15 mouse cellular contexts compared by ENCODE assay signal in the genomic region with DNA sequence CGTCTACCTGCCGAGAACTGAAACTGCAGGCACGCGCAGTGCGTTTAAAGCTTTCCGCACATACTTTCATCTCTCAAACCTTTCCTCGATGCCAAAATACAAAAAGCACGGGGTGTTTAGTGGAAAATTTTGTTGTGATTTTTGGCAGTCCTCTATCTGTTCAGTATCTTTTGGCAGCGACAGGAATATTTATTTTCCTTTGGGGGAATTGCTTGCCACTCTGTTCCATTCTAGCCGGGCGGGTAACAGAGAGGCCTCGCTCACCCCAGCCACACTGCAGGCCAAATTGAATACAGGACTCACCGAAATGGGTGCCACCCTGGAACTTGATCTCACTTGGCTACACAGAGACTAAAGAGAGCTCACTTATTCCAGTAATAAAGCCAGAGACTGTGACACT.
DNase-seq lines count a peak whose midpoint lies in the region; ATAC-seq and TF ChIP-seq lines count a peak whose summit lies in the region.
"Had no signal": no experiment of that assay in that cellular context is flagged by ENCODE, and none has a peak within 500 bp of the region (broad histone marks: within the 10 kb centered on the region; RNA-seq: fewer than 3 reads in every experiment).

No protein-coding gene starts in this region.

- no peak overlapping the region for H3K9ac ChIP-seq in forebrain, embryonic 11.5 days (ENCODE audit: low read length)
- no peak overlapping the region for H3K9ac ChIP-seq in forebrain, postnatal 0 days
- no peak overlapping the region for H3K9ac ChIP-seq in heart, embryonic 16.5 days (ENCODE audit: low read length)
- H3K9ac ChIP-seq: forebrain, embryonic 15.5 days; liver, embryonic 13.5 days had no signal

- 76% methylated on average over 13 of the region's 13 CpGs for WGBS in forebrain, embryonic 11.5 days
- 50% methylated on average over 13 of the region's 13 CpGs for WGBS in forebrain, postnatal 0 days
- WGBS in heart, embryonic 16.5 days, result 41% methylated on average over 13 of the region's 13 CpGs

- H3K9me3 ChIP-seq in forebrain, embryonic 11.5 days (ENCODE audit: control insufficient read depth, low read length), result no peaks in the 10 kb centered on the region
- no peaks in the 10 kb centered on the region for H3K9me3 ChIP-seq in forebrain, postnatal 0 days (ENCODE audit: low read length)
- H3K9me3 ChIP-seq in heart, embryonic 16.5 days (replicated peaks; ENCODE audit: control insufficient read depth, low read length), result peaks cover 5% of the 10 kb centered on the region; the same call in 1 of the 2 replicates
- H3K9me3 ChIP-seq: forebrain, embryonic 15.5 days; liver, embryonic 13.5 days had no signal

- no peak overlapping the region for H3K4me3 ChIP-seq in forebrain, embryonic 11.5 days (ENCODE audit: low read depth, low read length)
- no peak overlapping the region for H3K4me3 ChIP-seq in forebrain, postnatal 0 days (ENCODE audit: low read depth, low read length)
- H3K4me3 ChIP-seq in heart, embryonic 16.5 days (ENCODE audit: low read length), result no peak overlapping the region
- H3K4me3 ChIP-seq: forebrain, embryonic 15.5 days; liver, embryonic 13.5 days had no signal

- no peaks in the 10 kb centered on the region for H3K4me1 ChIP-seq in forebrain, embryonic 11.5 days (replicated peaks; ENCODE audit: control insufficient read depth, insufficient read depth, low read length)
- H3K4me1 ChIP-seq in forebrain, postnatal 0 days (ENCODE audit: insufficient read depth), result no peaks in the 10 kb centered on the region
- no peaks in the 10 kb centered on the region for H3K4me1 ChIP-seq in heart, embryonic 16.5 days (ENCODE audit: control insufficient read depth, insufficient read depth, low read length)
- H3K4me1 ChIP-seq: liver, embryonic 13.5 days had no signal

- H3K27me3 ChIP-seq in forebrain, embryonic 11.5 days (ENCODE audit: control insufficient read depth, insufficient read depth, low read length), result no peaks in the 10 kb centered on the region
- H3K27me3 ChIP-seq in forebrain, postnatal 0 days (ENCODE audit: insufficient read depth, low read length), result no peaks in the 10 kb centered on the region
- no peaks in the 10 kb centered on the region for H3K27me3 ChIP-seq in heart, embryonic 16.5 days (ENCODE audit: control insufficient read depth, insufficient read depth, low read length)
- H3K27me3 ChIP-seq: forebrain, embryonic 15.5 days; liver, embryonic 13.5 days had no signal

- no peak for TF ChIP-seq CTCF in forebrain, postnatal 0 days (IDR thresholded peaks at IDR 0.05; ENCODE audit: low read depth)

- no peak for ATAC-seq in forebrain, embryonic 11.5 days (replicated peaks; ENCODE audit: low FRiP score)
- no peak for ATAC-seq in forebrain, postnatal 0 days
- 0 out of 2 replicates have a peak, but pooled peaks have one; percentile 18 for ATAC-seq in heart, embryonic 16.5 days (replicated peaks; ENCODE audit: extremely low read depth, insufficient read depth, low FRiP score)
- ATAC-seq: forebrain, embryonic 15.5 days; midbrain, embryonic 16.5 days had no signal

- H3K36me3 ChIP-seq in forebrain, embryonic 11.5 days (ENCODE audit: control insufficient read depth, insufficient read depth, low read length), result no peaks in the 10 kb centered on the region
- H3K36me3 ChIP-seq in forebrain, postnatal 0 days (ENCODE audit: insufficient read depth), result no peaks in the 10 kb centered on the region
- no peaks in the 10 kb centered on the region for H3K36me3 ChIP-seq in heart, embryonic 16.5 days (ENCODE audit: control insufficient read depth, insufficient read depth)
- H3K36me3 ChIP-seq: forebrain, embryonic 15.5 days; liver, embryonic 13.5 days had no signal

- no peak overlapping the region for H3K27ac ChIP-seq in forebrain, embryonic 11.5 days (ENCODE audit: low read depth, low read length)
- no peak overlapping the region for H3K27ac ChIP-seq in forebrain, postnatal 0 days (ENCODE audit: low read depth, low read length)
- no peak overlapping the region for H3K27ac ChIP-seq in heart, embryonic 16.5 days (ENCODE audit: low read length)
- H3K27ac ChIP-seq: forebrain, embryonic 15.5 days; liver, embryonic 13.5 days had no signal

- no peak overlapping the region for H3K4me2 ChIP-seq in forebrain, embryonic 11.5 days (ENCODE audit: low read depth, low read length, severe bottlenecking)
- H3K4me2 ChIP-seq in forebrain, postnatal 0 days (ENCODE audit: low read depth), result no peak overlapping the region
- 0 out of 2 replicates have a peak overlapping the region, but pooled peaks have one; percentile 12 for H3K4me2 ChIP-seq in heart, embryonic 16.5 days (ENCODE audit: low read depth, low read length)
- H3K4me2 ChIP-seq: forebrain, embryonic 15.5 days; liver, embryonic 13.5 days had no signal

- DNase-seq in forebrain, embryonic 11.5 days (ENCODE audit: low spot score), result peak; percentile 7
- DNase-seq in forebrain, postnatal 0 days, result no peak
- DNase-seq in layer of hippocampus, adult 11-12 months (ENCODE audit: low spot score), result peak; percentile 20
- no peak for DNase-seq in layer of hippocampus, postnatal 10 days (ENCODE audit: low spot score in 2 of 2)
- DNase-seq in adipocyte (ENCODE audit: low spot score), result peak; percentile 30
- no peak for DNase-seq in cerebellum, adult 11 months
- no peak for DNase-seq in lung, postnatal 10 days
- DNase-seq: B cell, adult 2 months; cerebellum, adult 2 months; liver, embryonic 13.5 days; lung, postnatal 4 days; thymus, adult 2 months had no signal

Comparison
In these comparisons a context has a peak if more than half of its experiments do, and no peak if none do; other contexts are left out.
1. DNase-seq: peak in forebrain, embryonic 11.5 days (single experiment), layer of hippocampus, adult 11-12 months (single experiment) and adipocyte (single experiment); none in forebrain, postnatal 0 days (single experiment), layer of hippocampus, postnatal 10 days (0 of 2), cerebellum, adult 11 months (single experiment) and lung, postnatal 10 days (single experiment).